Comparison of ENCODE assay signal across 23 mouse cellular contexts in genomic region chr8:88572941-88573645, GRCm38 (mm10). TPM values are rescaled to one million over a fixed set of nuclear protein-coding genes. Genes with fewer than 3 reads are reported as not detected.
DNase-seq lines count a peak whose midpoint lies in the region; ATAC-seq and TF ChIP-seq lines count a peak whose summit lies in the region.
"Had no signal": no experiment of that assay in that cellular context is flagged by ENCODE, and none has a peak within 500 bp of the region (broad histone marks: within the 10 kb centered on the region; RNA-seq: fewer than 3 reads in every experiment).

No protein-coding gene starts in this region.

- no peak for TF ChIP-seq CTCF in brain, embryonic 14.5 days (IDR thresholded peaks at IDR 0.05; ENCODE audit: borderline replicate concordance, extremely low read depth, insufficient read depth, insufficient read length)

- no peak for TF ChIP-seq POLR2A in brain, embryonic 14.5 days (IDR thresholded peaks at IDR 0.05; ENCODE audit: borderline replicate concordance, extremely low read depth, insufficient read depth, insufficient read length, poor library complexity, severe bottlenecking)

- H3K4me2 ChIP-seq in forebrain, embryonic 12.5 days = no peak overlapping the region
- H3K4me2 ChIP-seq in forebrain, embryonic 11.5 days (ENCODE audit: low read depth, low read length, severe bottlenecking) = no peak overlapping the region
- H3K4me2 ChIP-seq: liver, embryonic 13.5 days; neural tube, embryonic 13.5 days had no signal

- H3K9me3 ChIP-seq in forebrain, embryonic 12.5 days = no peaks in the 10 kb centered on the region
- no peaks in the 10 kb centered on the region for H3K9me3 ChIP-seq in forebrain, embryonic 11.5 days (ENCODE audit: control insufficient read depth, low read length)
- H3K9me3 ChIP-seq: liver, embryonic 13.5 days; megakaryocyte, embryonic 14.5 days; neural tube, embryonic 13.5 days had no signal

- WGBS in forebrain, embryonic 12.5 days = 86% methylated on average over 14 of the region's 14 CpGs
- WGBS in forebrain, embryonic 11.5 days = 89% methylated on average over 14 of the region's 14 CpGs

- H3K27ac ChIP-seq in forebrain, embryonic 12.5 days = 0 out of 2 replicates have a peak overlapping the region, but pooled peaks have one; percentile 31
- no peak overlapping the region for H3K27ac ChIP-seq in forebrain, embryonic 11.5 days (ENCODE audit: low read depth, low read length)
- H3K27ac ChIP-seq: liver, embryonic 13.5 days; neural tube, embryonic 13.5 days had no signal

- no peak overlapping the region for H3K9ac ChIP-seq in forebrain, embryonic 12.5 days
- H3K9ac ChIP-seq in forebrain, embryonic 11.5 days (ENCODE audit: low read length) = no peak overlapping the region
- H3K9ac ChIP-seq: liver, embryonic 13.5 days; neural tube, embryonic 13.5 days had no signal

- H3K36me3 ChIP-seq in forebrain, embryonic 12.5 days (replicated peaks) = peaks cover 17% of the 10 kb centered on the region
- H3K36me3 ChIP-seq in forebrain, embryonic 11.5 days (ENCODE audit: control insufficient read depth, insufficient read depth, low read length) = no peaks in the 10 kb centered on the region
- H3K36me3 ChIP-seq: liver, embryonic 13.5 days had no signal

- no peak overlapping the region for H3K4me3 ChIP-seq in forebrain, embryonic 12.5 days (replicated peaks)
- H3K4me3 ChIP-seq in forebrain, embryonic 11.5 days (ENCODE audit: low read depth, low read length) = no peak overlapping the region
- H3K4me3 ChIP-seq: erythroblast, embryonic 14.5 days; liver, embryonic 13.5 days; megakaryocyte, embryonic 14.5 days; neural tube, embryonic 13.5 days had no signal

- peaks cover 58% of the 10 kb centered on the region for H3K4me1 ChIP-seq in forebrain, embryonic 12.5 days
- no peaks in the 10 kb centered on the region; the same call in none of the 2 replicates for H3K4me1 ChIP-seq in forebrain, embryonic 11.5 days (replicated peaks; ENCODE audit: control insufficient read depth, insufficient read depth, low read length)

- no peak for ATAC-seq in forebrain, embryonic 12.5 days (ENCODE audit: low FRiP score)
- no peak for ATAC-seq in forebrain, embryonic 11.5 days (replicated peaks; ENCODE audit: low FRiP score)
- ATAC-seq: activated CD4-positive, CD25-positive, alpha-beta regulatory T cell, adult 4 months; CD4-positive, CD25-positive, alpha-beta regulatory T cell, adult 4 months had no signal

- no peak for DNase-seq in forebrain, embryonic 11.5 days (ENCODE audit: low spot score)
- peak; percentile 46 for DNase-seq in layer of hippocampus, adult 11-12 months (ENCODE audit: low spot score)
- DNase-seq in layer of hippocampus, postnatal 10 days (ENCODE audit: low spot score in 2 of 2) = no peak
- DNase-seq in brain, embryonic 14.5 days (ENCODE audit: low read depth) = peak; percentile 70
- DNase-seq in layer of hippocampus, adult 9-11 months = peak; percentile 66
- DNase-seq in right cerebral cortex, postnatal 36 days (ENCODE audit: low spot score in 2 of 2) = no peak
- DNase-seq in left cerebral cortex, adult 11 months (ENCODE audit: low spot score) = no peak
- DNase-seq: adrenal gland, postnatal 10 days; cerebellum, adult 11-12 months; cerebellum, postnatal 36 days; gastrocnemius, postnatal 14 days; heart, adult 18-20 months; kidney, postnatal 4 days; liver, embryonic 13.5 days; lung, postnatal 10 days; midbrain, embryonic 14.5 days had no signal

- 0 out of 2 replicates have a peak, but pooled peaks cover 3% of the 10 kb centered on the region for H3K27me3 ChIP-seq in forebrain, embryonic 12.5 days
- H3K27me3 ChIP-seq in forebrain, embryonic 11.5 days (ENCODE audit: control insufficient read depth, insufficient read depth, low read length) = no peaks in the 10 kb centered on the region
- H3K27me3 ChIP-seq: liver, embryonic 13.5 days; neural tube, embryonic 13.5 days had no signal

RNA-seq across cellular contexts. Expression of gene Nkd1, which starts 51.9 kb away (rescaled TPM):
- 51.2 and 64.4 TPM in 2 replicates for polyA plus RNA-seq in forebrain, embryonic 12.5 days (2016; fragmentation: Nextera tagmentation; extraction: Ambion mirVana)
- 63.0 and 71.5 TPM in 2 replicates for polyA plus RNA-seq in forebrain, embryonic 11.5 days (2014; fragmentation: Nextera tagmentation; extraction: Ambion mirVana)
- total RNA-seq in layer of hippocampus, postnatal 10 days (2021) = 10 to 100 TPM; 16.9 to 17.4 TPM
- polyA plus RNA-seq in brain, embryonic 14.5 days (2012; rRNA removed) = 49.1 and 68.5 TPM in 2 replicates
- total RNA-seq: hematopoietic stem cell, adult 5-6 weeks had no signal
- polyA plus RNA-seq: activated CD4-positive, CD25-positive, alpha-beta regulatory T cell, adult 4 months; CD4-positive, CD25-positive, alpha-beta regulatory T cell, adult 4 months; erythroblast, embryonic 14.5 days had no signal

Comparison
In these comparisons a context has a peak if more than half of its experiments do, and no peak if none do; other contexts are left out.
1. DNase-seq: peak in layer of hippocampus, adult 11-12 months (single experiment), brain, embryonic 14.5 days (single experiment) and layer of hippocampus, adult 9-11 months (single experiment); none in forebrain, embryonic 11.5 days (single experiment), layer of hippocampus, postnatal 10 days (0 of 2), right cerebral cortex, postnatal 36 days (0 of 2) and left cerebral cortex, adult 11 months (single experiment).